Mouse (Mus musculus) heart, adult 2 months (tissue): Measurements from ENCODE around the gene Tex36.

ENCODE experiments used
- CTCF ChIP-seq: fragments of 200-600 bp; IDR thresholded peaks from 2 replicates; pipeline ENCODE4 v1.8.1; 2022; ENCODE audit warnings: antibody characterized with exemption, mild to moderate bottlenecking, moderate library complexity
- EP300 ChIP-seq: fragments of 200-500 bp; IDR thresholded peaks from 2 replicates; pipeline ENCODE4 v1.6.1; 2011; ENCODE audit warnings: low read depth, low read length, control low read depth; ENCODE audit not compliant: insufficient read depth
- POLR2A ChIP-seq: fragments of 200-500 bp; IDR thresholded peaks from 2 replicates; pipeline ENCODE4 v1.6.1; 2011; ENCODE audit warnings: mild to moderate bottlenecking, low read depth, low read length, control low read depth; ENCODE audit not compliant: insufficient read depth

DNA sequence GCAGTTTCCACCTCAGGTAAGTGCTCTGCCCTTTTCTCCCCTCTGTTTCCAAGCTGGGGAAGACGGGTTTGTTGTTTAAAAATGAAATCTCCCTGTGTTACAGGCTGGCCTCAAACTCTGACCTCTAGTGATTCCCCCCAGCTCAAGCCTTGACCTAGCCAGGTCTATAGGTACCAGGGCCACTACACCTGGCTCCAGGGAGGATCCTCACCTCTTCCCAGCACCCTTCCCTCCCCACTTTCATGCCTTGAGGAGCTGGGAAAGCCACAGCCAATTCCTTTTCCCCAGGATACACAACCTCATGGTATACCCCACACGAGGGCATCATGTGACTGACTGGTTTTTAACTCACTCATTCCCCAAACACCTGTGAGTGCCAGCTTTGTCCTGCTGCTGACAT lies 57.0 kb downstream of the Tex36 start:
- TF ChIP-seq EP300 (no peak), CTCF (no peak), POLR2A (no peak)
